8 mouse cellular contexts compared by ENCODE assay signal in genomic region chr8:105170381-105171115, GRCm38 (mm10). TPM values are rescaled to one million over a fixed set of nuclear protein-coding genes. Genes with fewer than 3 reads are reported as not detected.
A peak's percentile ranks its signal among the peaks of the same experiment; 100 is the strongest.
DNase-seq lines count a peak whose midpoint lies in the region; ATAC-seq and TF ChIP-seq lines count a peak whose summit lies in the region.

TSS of gene Cbfb (plus strand) at chr8:105170674.

- peak within 1 kb of the TSS; percentile 99 for H3K9ac ChIP-seq in heart, embryonic 11.5 days (ENCODE audit: low read depth, low read length)
- H3K9ac ChIP-seq in kidney, embryonic 15.5 days, result peak within 1 kb of the TSS; percentile 96

- H3ac ChIP-seq in C2C12 (ENCODE audit: control insufficient read depth, insufficient read length, low read depth), result peak within 1 kb of the TSS; percentile 100

- no peak for TF ChIP-seq CTCF in C2C12 (IDR thresholded peaks at IDR 0.05; ENCODE audit: control insufficient read depth, insufficient read depth, insufficient read length)

- no peak for ATAC-seq in erythroblast, adult 5-6 weeks (replicated peaks; ENCODE audit: low FRiP score, poor library complexity, severe bottlenecking)
- peak; percentile 89 for ATAC-seq in heart, embryonic 11.5 days (replicated peaks; ENCODE audit: insufficient number of reproducible peaks, low FRiP score, low TSS enrichment)
- peak; percentile 96 for ATAC-seq in kidney, embryonic 15.5 days (replicated peaks; ENCODE audit: low FRiP score)

- peak within 1 kb of the TSS; percentile 99 for H3K27ac ChIP-seq in heart, embryonic 11.5 days (ENCODE audit: low read depth, low read length)
- peak within 1 kb of the TSS; percentile 99 for H3K27ac ChIP-seq in kidney, embryonic 15.5 days

- peak; percentile 96 for DNase-seq in brain, adult 2 months (ENCODE audit: low read depth, low spot score)
- DNase-seq in liver, result peak; percentile 91
- DNase-seq in monocyte, adult 2 months (ENCODE audit: low read depth in 1 of 2, low spot score in 2 of 2), result peak; percentile 94 to 96
- peak; percentile 82 to 88 for DNase-seq in spleen, postnatal 14 days (ENCODE audit: low spot score in 2 of 2)

- under 1% methylated on average over 78 of the region's 86 CpGs for WGBS in heart, embryonic 11.5 days (ENCODE audit: insufficient replicate concordance)
- WGBS in kidney, embryonic 15.5 days, result under 1% methylated on average over 79 of the region's 86 CpGs

- H3K4me1 ChIP-seq in heart, embryonic 11.5 days (ENCODE audit: control insufficient read depth, insufficient read depth, low read length), result peaks cover 4% of the 10 kb centered on the region
- peaks cover 25% of the 10 kb centered on the region for H3K4me1 ChIP-seq in kidney, embryonic 15.5 days

- H3K9me3 ChIP-seq in heart, embryonic 11.5 days (replicated peaks; ENCODE audit: control insufficient read depth, low read length), result no peaks in the 10 kb centered on the region
- no peaks in the 10 kb centered on the region for H3K9me3 ChIP-seq in kidney, embryonic 15.5 days (replicated peaks)

- H3K79me2 ChIP-seq in C2C12 (ENCODE audit: control insufficient read depth, insufficient read depth), result peaks cover 49% of the 10 kb centered on the region

- H3K27me3 ChIP-seq in C2C12 (ENCODE audit: control insufficient read depth, insufficient read depth, insufficient read length), result no peaks in the 10 kb centered on the region
- no peaks in the 10 kb centered on the region for H3K27me3 ChIP-seq in heart, embryonic 11.5 days (ENCODE audit: control insufficient read depth, insufficient read depth, low read length)
- no peaks in the 10 kb centered on the region for H3K27me3 ChIP-seq in kidney, embryonic 15.5 days

- peak within 1 kb of the TSS; percentile 71 for H3K4me3 ChIP-seq in C2C12 (ENCODE audit: insufficient read depth, poor library complexity, severe bottlenecking)
- H3K4me3 ChIP-seq in heart, embryonic 11.5 days (ENCODE audit: low read depth, low read length), result peak within 1 kb of the TSS; percentile 96
- H3K4me3 ChIP-seq in kidney, embryonic 15.5 days (replicated peaks), result peak within 1 kb of the TSS; percentile 93

- H3K4me2 ChIP-seq in heart, embryonic 11.5 days, result peak within 1 kb of the TSS; percentile 76
- peak within 1 kb of the TSS; percentile 62 for H3K4me2 ChIP-seq in kidney, embryonic 15.5 days

- H3K79me3 ChIP-seq in C2C12 (ENCODE audit: low read depth), result peaks cover 38% of the 10 kb centered on the region

- peaks cover 22% of the 10 kb centered on the region for H3K36me3 ChIP-seq in C2C12 (ENCODE audit: control insufficient read depth, insufficient read depth)
- no peaks in the 10 kb centered on the region for H3K36me3 ChIP-seq in heart, embryonic 11.5 days (ENCODE audit: control insufficient read depth, insufficient read depth, low read length)
- H3K36me3 ChIP-seq in kidney, embryonic 15.5 days, result peaks cover 8% of the 10 kb centered on the region; the same call in 1 of the 2 replicates

TF ChIP-seq in C2C12, 6 proteins besides CTCF, POLR2A, EP300 and RAD21:
- TF ChIP-seq USF1 (IDR thresholded peaks at IDR 0.05; ENCODE audit: low read depth) (no peak), FOSL1 (IDR thresholded peaks at IDR 0.05; ENCODE audit: insufficient read depth, low read length, poor library complexity, severe bottlenecking) (no peak), MYOG (IDR thresholded peaks at IDR 0.05; ENCODE audit: control insufficient read depth, extremely low read depth, insufficient read length) (no peak), CEBPB (IDR thresholded peaks at IDR 0.05; ENCODE audit: low read depth) (no peak), MAX (IDR thresholded peaks at IDR 0.05) (no peak), MYOD1 (IDR thresholded peaks at IDR 0.05; ENCODE audit: control insufficient read depth, insufficient read length, low read depth) (no peak)

RNA-seq across cellular contexts. Expression of gene Cbfb, which starts in this region (rescaled TPM):
- polyA plus RNA-seq in C2C12 (2012; fragmentation: generic; extraction: Trizol), result 39.9 TPM
- total RNA-seq in erythroblast, adult 5-6 weeks (2015; ENCODE audit: low replicate concordance), result 28.6 and 37.6 TPM in 2 replicates
- 27.2 and 33.1 TPM in 2 replicates for total RNA-seq in erythroblast, adult 5-6 weeks (2017; ENCODE audit: low replicate concordance)
- 57.2 and 61.2 TPM in 2 replicates for polyA plus RNA-seq in heart, embryonic 11.5 days (2014; fragmentation: Nextera tagmentation; extraction: Ambion mirVana)
- 67.7 and 73.2 TPM in 2 replicates for polyA plus RNA-seq in kidney, embryonic 15.5 days (2015; fragmentation: Nextera tagmentation; extraction: Ambion mirVana)
